Mouse (Mus musculus) liver, adult 2 months (tissue): Measurements from ENCODE around the gene Zfp444.

Experiments
- CTCF ChIP-seq: fragments of 200-500 bp; IDR thresholded peaks from 2 replicates; pipeline ENCODE4 v1.5.1; 2011; ENCODE audit warnings: low read depth, low read length, control low read depth
- POLR2A ChIP-seq: fragments of 200-500 bp; IDR thresholded peaks from 2 replicates; pipeline ENCODE4 v1.6.1; 2011; ENCODE audit warnings: low read length, control low read depth; ENCODE audit not compliant: insufficient read depth; ENCODE audit errors: extremely low read depth

DNA sequence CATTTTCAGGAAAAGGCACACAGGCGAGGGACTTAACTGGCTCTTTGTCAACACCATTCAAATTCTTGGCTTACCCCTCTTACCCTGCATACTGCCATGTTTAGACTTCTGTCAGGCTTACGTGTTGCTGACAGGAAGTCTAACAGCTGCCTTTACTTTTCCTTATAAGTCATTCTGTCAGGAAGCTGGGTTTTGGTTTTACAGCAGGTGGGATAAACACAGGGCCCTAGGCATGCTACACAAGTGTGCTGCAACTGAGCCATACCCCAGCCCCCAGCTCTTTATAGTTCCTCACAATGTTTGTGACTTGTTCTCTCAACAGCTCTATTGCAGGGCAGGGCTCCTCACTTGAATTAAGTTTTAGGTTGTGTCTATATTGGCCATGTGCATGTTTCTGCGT lies 32.7 kb upstream of the Zfp444 start:
- TF ChIP-seq POLR2A (no peak), CTCF (no peak)
